Mouse (Mus musculus) lung, postnatal 0 days (tissue): Measurements from ENCODE around the gene Dus2.

Source experiments
- CTCF ChIP-seq: IDR thresholded peaks from 2 replicates; pipeline ENCODE4 v1.5.1; 2016; ENCODE audit warnings: antibody characterized with exemption, mild to moderate bottlenecking
- EP300 ChIP-seq: IDR thresholded peaks from 2 replicates; pipeline ENCODE4 v1.6.1; 2016; ENCODE audit warnings: antibody characterized with exemption, mild to moderate bottlenecking, control low read depth

DNA sequence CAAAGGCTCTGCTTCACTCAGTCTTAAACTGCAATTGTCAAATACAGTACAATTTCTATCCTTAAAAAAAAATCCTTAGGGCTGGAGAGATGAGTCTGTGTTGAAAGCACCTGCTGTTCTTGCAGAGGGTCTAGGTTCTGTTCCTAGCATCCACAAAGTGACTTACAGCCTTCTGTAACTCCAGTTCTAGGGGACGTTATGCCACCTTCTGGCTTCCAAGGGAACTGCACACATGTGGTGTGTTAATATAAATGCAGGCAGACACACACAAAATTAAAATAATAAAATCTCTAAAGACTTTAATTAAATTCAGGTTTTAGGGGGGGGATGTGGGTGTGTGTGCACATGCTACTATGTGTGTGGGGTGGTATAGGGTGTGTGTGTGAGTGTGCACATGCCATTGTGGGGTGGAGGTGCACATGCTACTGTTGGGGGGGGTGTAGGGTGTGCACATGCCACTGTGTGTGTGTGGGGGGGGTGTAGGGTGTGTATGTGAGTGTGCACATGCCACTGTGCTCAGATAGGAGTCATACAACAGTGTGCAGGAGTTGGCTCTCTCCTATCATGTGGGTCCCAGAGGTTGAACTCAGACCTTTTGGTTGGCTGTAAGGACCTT lies 86.4 kb downstream of the Dus2 start:
- TF ChIP-seq CTCF (peak; percentile 43), EP300 (no peak)
